In genomic region chr2:170342312-170342830, GRCm38 (mm10) we compare ENCODE assay signal across 10 mouse cellular contexts.
"Had no signal": no experiment of that assay in that cellular context is flagged by ENCODE, and none has a peak within 500 bp of the region (broad histone marks: within the 10 kb centered on the region; RNA-seq: fewer than 3 reads in every experiment).

No protein-coding gene starts in this region.

- H3K36me3 ChIP-seq: limb, embryonic 10.5 days; limb, embryonic 13.5 days; liver, embryonic 12.5 days; liver, embryonic 15.5 days; lung, embryonic 15.5 days; midbrain, embryonic 15.5 days; stomach, embryonic 15.5 days had no signal

- H3K27ac ChIP-seq: liver, embryonic 12.5 days; liver, embryonic 15.5 days; lung, embryonic 15.5 days; midbrain, embryonic 15.5 days; stomach, embryonic 15.5 days had no signal

- H3K9me3 ChIP-seq: limb, embryonic 10.5 days; limb, embryonic 13.5 days; liver, embryonic 12.5 days; liver, embryonic 15.5 days; lung, embryonic 15.5 days; midbrain, embryonic 15.5 days; stomach, embryonic 15.5 days had no signal

- H3K27me3 ChIP-seq: limb, embryonic 13.5 days; liver, embryonic 15.5 days; lung, embryonic 15.5 days; midbrain, embryonic 15.5 days; stomach, embryonic 15.5 days had no signal

- ATAC-seq: liver, embryonic 12.5 days; midbrain, embryonic 15.5 days had no signal

- H3K4me2 ChIP-seq: limb, embryonic 13.5 days; liver, embryonic 12.5 days; liver, embryonic 15.5 days; lung, embryonic 15.5 days; midbrain, embryonic 11.5 days; midbrain, embryonic 15.5 days; stomach, embryonic 15.5 days had no signal

- H3K9ac ChIP-seq: limb, embryonic 13.5 days; liver, embryonic 12.5 days; liver, embryonic 15.5 days; lung, embryonic 15.5 days; midbrain, embryonic 15.5 days; stomach, embryonic 15.5 days had no signal

- H3K4me3 ChIP-seq: layer of hippocampus, adult 2 months; limb, embryonic 10.5 days; limb, embryonic 13.5 days; liver, embryonic 12.5 days; liver, embryonic 15.5 days; lung, embryonic 15.5 days; megakaryocyte, embryonic 14.5 days; midbrain, embryonic 15.5 days; stomach, embryonic 15.5 days had no signal
